Mouse (Mus musculus): ENCODE results near the gene Rab25.

Rab25 gene

DNA sequence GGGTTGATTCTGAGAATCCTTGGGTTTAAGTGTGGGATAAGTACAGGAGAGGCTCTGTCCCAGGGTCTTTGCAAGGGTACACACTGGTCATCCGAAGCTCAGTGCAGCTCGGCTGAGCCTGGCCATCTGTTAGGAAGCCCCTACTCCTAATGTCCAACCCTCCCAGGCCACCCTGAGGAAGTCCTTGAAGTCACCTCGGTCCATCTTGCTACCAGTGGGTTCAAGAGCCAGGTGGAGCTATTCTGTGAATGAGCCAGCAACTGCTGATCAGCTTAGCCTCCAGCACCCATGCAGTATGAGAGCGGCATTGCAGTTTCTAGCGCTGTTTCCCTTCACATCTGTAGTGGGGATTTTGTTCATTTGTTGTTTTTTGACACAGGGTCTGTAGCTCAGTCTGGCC is 8.0 kb downstream of the Rab25 start:
- peak; percentile 86 for DNase-seq

DNA sequence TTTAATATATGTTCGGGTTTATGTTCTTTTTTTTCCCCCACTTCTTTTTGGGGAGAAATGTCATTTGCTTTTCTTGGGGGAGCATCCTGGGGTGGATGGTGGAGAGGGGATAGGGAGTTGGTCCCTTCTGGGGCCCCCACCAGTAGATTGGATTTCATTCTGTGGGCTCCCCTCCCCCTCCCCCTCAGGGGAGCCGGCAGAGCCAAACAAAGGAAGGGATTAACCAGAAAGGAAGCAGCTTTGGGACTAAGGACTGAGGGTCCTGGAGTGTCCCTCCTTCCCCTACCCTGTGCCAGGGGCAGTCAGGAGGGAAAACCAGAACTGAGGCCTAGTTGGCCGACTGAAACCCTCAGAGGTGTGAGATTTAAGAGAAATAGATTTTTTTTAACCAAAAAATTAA is 8.7 kb downstream of the Rab25 start:
- DNase-seq = no peak

DNA sequence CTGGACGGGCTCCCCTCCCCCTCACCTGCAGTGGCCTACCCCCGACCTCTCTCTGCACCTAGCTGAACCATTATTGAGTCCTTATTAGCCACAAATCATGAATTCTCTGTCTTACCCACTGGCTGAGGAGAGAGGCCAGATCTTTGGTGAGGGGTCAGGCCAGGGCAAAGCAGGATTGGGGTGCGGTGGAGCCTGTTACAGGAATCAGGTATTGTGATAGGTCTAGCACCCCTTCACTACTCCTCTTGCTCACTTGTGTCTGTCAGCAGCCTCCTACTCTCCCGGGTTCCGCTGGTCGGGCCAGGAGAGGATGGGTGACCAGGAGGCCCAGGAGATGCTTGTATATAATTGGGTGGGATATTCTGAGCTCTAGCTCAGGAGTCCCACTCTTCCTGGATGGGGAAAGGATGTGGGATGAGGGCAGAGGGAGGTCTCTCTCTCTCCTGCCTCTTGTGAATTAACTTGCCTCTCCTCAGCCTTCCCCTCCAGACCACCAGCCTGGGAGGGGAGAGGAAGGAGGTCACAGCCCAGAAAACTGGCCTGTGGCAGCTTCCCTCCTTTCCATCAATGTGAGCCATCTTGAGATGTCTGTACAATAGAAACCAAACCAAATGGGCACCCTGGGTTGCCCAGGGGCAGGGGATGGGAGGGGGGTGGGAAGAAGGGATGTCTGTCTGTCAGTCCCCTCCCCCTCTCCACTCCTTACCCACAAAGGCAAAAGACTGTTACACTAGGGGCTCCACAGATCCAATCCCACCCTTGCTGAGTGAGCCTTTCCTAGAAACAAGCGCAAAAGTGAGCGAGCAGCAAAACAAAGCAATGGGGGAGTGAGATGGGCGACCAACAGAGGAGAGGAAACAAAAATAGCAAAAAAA is 9.6 kb downstream of the Rab25 start:
- DNase-seq = peak; percentile 90

DNA sequence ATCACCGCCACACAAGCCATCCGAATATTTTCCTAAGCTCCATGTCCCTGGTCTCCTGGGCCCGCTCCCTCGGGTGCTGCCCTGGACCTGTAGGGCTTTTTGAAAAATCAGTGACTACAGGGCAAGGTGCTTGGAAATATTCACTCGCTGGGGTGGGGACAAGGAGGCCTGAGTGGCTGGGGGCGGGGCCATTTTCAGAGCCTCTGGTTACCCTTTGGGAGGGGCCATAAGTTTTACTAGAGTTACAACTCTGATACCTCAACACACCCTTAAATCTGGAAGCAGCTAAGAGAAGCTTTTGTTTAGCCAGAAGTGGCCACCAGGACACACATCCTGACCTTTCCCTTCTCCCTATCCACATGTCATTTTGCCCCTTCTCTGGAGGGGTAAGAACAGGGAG is 11.0 kb downstream of the Rab25 start:
- no peak for DNase-seq

DNA sequence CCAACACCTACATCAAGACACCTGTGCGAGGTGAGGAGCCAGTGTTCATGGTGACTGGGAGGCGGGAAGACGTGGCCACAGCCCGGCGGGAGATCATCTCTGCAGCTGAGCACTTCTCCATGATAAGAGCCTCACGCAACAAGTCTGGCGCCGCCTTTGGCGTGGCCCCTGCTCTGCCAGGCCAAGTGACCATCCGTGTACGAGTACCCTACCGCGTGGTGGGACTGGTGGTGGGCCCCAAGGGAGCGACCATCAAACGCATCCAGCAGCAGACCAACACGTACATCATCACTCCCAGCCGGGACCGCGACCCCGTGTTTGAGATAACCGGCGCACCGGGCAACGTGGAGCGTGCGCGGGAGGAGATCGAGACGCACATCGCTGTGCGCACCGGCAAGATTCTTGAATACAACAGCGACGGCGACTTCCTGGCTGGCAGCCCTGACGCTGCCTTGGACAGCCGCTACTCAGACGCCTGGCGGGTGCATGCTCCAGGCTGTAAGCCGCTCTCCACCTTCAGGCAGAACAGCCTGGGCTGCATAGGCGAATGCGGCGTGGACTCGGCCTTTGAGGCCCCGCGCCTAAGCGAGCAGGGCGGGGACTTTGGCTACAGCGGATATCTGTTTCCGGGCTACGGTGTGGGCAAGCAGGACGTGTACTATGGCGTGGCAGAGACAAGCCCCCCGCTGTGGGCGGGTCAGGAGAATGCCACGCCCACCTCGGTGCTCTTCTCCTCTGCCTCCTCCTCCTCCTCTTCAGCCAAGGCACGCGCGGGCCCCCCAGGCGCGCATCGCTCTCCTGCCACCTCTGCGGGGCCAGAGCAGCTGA is 11.8 kb downstream of the Rab25 start:
- DNase-seq = peak; percentile 99

DNA sequence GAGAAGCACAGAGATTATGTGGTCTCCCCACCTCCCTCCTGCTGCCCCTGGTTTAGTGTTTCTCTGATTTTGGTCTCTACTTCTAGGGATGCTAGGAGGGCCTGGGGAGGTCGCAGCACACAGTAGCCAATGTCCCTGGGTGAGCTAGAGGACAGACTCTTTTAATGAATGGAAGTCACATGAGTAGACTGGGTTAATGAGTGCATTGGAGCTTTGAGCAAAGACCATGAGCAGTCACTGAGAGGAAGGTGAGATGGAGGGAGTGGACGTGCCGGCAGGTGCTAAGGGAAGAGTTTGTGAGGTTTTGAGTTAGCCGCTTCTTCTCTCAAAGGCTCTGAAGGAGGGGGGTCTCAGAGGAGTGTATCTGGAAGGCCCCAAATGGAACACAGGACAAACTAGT is 12.6 kb downstream of the Rab25 start:
- no peak for DNase-seq

DNA sequence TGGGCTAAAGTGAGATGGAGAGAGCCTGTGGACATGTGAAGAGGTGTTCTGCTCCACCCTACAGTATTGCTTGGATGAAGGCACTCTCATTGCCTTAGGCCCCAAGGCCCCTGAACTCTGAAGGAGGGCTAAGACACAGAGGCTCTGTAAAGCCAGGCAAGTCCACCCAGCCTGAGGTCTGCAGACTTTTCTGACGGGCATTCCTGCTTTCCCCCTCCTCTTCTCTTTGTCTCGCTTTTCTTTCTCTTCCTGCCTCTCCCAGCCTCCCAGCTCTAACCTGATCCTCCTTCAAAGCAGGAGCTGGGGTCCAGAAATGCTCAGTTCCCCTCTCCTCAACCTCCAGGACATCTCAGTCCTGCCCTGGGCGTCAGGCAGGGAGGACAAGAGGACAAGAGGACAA is 13.1 kb downstream of the Rab25 start:
- peak; percentile 87 for DNase-seq

DNA sequence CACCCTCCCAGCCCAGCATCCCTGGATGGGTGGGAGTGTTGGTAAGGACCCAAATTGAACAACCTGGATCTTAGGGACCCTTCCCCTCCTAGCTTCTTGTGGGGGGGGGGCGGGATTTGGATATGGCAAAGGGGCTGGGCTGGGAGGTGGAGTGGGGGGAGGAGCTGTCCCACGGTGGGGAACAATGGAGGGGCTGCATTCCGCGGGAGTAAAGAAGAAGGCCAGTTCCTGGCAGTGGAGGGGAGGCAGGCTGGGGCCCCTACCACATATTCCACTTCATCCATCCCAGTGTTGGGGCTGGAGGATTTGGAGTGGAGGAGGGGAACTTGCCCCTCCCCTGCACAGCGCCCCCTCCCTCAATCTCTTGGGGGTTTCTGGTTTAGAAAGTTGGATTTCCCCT is 14.4 kb downstream of the Rab25 start:
- peak; percentile 90 for DNase-seq

DNA sequence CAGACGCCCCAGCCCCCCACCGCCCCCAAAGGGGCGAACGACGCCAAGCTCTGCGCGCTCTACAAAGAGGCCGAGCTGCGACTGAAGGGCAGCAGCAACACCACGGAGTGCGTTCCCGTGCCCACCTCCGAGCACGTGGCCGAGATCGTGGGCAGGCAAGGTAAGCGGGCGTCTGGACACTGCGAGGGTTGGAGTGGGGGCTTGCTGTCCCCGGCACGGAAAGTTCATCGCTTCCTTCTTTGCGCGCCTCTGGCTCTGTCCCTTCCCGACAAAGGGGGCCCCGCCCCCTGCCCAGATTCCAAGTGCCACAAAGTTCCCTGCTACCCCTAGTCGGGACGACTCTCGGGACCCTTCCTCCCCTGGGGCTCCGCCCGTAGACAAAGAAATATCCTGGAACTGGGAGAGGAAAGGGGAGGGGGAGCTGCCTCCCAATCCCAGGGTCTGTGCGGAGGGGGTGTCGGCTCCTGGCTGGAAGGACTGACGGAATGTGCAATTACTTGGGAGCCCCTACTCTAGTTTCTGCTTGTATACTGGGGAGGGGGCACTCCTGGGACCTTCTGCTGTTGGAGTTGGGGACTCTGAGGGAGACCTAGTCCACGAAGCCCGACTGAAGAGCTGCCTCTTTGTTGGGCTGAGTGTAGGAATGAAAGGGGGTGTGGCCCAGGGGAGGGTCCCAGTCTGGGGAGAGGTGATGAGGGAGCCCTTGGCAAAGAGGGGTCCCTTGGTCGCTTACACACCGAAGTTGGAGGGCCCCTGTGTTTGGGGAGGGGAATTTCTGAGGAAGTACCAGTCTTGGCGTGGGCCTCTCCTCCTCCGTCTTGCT is 15.2 kb downstream of the Rab25 start:
- DNase-seq = peak; percentile 94

DNA sequence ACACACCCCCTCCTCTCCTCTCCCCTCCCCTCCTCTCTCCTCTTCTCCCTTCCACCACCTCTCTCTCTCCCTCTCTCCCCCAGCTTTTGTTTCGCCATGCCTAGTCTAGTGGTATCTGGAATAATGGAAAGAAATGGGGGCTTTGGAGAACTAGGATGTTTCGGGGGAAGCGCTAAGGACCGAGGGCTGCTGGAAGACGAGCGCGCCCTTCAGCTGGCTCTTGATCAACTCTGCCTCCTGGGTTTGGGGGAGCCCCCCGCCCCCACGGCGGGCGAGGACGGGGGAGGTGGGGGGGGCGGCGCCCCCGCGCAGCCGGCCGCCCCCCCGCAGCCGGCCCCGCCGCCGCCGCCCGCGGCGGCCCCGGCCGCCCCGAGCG is 15.8 kb downstream of the Rab25 start, which contains the start of gene Mex3a:
Gene Mex3a (plus strand): TSS at position 97 of the 376 bp plus-strand sequence.
- no peak for DNase-seq

DNA sequence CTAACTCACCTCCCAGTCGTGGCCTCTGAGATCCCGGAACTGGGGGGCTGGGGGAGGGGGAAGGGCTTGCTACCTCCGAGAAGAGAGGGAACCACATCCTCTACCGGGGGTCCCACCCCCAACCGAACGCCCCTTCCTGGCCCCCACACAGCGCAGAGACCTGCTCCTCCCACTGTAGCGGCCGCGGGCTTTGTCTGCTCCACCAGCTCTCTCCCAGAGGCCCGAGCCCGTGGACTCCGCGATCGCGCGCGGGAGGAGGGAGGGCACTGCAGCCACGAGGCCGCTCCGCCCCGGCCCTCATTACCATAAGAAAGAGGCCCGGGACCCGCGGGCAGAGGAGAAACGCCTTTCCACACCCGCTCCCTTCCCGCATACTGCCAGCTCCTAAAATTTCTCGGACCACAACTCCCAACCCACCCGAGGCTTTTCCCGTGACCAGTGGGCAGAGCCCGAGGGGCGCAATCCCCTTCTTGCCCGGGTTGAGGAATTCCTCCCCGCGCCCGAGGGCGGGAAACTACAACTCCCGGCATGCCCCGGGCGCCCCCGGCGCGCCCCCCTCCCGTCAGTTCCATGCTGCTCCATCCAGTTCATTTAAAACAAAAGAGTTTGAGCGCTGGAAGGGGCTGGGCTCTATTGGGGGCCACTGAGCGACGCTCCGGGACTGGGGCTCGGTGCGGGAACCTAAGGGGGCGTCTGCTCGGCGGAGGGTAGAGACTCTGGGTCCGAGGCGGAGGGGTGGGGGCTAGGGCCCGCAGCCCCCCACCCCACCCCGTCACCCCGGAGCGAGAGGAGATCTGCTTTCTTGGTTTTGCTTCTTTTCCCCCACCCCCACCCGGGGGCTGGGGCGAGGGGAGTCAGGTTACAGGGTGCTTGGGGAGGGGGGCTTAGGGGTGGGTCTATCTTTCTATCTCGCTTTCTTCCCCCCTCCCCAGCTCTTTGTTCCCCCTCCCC is 16.5 kb downstream of the Rab25 start:
- DNase-seq = peak; percentile 98

DNA sequence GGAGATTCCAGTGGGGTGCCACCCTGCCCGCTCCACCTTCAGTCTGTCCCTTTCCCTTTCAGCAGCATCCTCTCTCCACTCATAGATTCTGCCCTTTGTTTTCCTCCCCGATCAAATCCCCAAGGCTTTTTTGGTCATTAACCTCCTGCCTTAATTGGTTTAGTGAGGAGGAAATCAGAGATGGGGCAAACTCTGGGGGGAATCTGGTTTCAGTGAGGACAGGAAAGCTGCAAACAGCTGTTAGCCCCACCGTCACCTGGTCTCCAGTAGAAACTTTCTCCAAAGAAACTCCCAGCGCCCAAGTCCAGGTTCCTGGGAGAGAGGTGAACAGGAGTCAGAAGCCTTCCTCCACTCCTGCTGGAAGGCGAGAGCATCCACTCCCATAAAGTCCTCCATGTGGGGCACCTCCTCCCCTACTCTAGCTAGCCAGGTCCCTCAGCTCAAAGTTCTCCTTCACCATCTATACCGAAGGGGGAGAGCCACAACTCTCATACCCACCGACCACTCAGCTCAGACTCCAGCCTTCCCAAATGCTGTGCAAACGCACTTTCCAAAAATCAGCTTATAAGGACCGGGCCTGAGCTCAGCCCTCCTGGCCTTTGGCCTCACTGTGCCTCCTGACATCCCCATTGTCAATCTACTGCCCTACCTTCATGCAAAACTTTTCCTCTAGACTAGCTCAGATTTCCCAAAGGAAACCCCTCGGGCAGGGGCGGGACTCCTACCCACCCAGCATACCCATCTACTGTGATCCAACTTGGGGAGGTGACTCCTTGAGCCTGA is 17.8 kb downstream of the Rab25 start:
- DNase-seq = peak; percentile 91

DNA sequence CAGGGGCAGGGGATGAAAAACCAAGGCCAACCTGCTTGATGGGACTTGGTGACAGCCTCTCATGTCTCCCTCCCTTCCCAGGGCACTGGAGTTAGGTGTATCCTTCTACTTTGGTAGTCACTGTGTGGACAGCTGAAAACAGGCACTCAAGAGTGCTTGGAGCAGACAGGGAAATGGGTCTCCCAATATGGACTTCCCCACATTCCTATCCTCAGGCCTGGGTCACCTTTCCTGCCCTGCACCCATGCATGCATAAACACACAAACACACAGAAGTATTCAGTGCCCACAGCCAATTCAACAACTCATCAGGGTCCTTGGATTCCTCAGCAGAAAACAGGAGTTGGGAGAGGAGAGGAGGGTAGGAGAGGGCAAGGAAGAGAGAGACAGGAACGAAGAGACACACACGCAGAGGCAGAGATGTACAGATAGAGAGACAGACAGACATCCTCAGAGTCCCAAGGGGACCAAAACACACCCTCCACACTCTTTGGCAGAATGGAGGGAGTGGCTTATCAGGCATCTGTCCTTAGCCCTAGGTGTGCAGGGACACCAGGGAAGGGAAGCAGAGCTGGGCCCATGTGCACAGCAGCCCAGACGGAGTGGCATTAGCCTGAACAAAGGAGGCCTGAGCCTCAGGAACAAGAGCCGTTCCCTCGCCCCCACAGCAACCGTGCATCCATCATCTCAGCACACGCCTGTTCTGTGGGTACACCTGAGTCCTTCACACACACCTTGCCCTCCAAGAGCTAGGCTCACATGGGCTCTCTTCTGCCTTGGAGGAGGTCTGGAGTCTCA is 18.7 kb downstream of the Rab25 start:
- DNase-seq = peak; percentile 90

DNA sequence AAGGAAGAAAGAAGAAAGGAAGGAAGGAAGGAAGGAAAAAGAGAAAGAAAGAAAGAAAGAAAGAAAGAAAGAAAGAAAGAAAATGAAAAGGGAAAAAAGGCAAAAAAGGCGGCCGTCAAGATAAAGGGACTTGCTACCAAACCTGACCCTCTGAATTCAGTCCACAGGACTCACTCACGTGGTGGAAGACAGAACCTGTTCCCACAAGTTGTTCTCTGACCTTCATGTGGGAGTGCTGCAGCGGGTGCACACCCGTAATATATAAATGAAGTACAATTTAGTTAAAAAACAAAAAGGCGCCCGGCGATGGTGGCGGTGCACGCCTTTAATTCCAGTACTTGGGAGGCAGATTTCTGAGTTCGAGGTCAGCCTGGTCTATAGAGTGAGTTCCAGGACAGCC is 19.5 kb downstream of the Rab25 start:
- no peak for DNase-seq

DNA sequence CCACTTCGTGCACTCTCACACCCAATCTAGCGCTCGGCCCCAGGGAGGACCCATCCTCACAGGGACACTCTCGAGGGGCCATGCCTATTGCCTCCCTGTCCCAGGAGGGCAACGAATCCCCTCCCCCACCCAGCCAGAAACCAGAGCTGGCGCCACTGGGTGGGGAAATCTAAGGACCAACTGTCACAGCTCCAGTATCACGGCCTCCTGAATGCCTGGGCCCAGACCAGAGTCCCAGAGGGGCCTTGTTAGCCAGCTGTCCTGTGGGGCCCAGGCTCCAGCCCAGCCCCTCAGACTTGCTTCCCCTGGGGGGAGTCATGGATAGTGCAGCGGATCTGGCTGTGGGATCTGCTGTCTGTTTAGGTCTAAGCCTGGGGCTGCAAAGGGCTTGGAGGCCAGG is 20.5 kb downstream of the Rab25 start:
- peak; percentile 93 for DNase-seq

DNA sequence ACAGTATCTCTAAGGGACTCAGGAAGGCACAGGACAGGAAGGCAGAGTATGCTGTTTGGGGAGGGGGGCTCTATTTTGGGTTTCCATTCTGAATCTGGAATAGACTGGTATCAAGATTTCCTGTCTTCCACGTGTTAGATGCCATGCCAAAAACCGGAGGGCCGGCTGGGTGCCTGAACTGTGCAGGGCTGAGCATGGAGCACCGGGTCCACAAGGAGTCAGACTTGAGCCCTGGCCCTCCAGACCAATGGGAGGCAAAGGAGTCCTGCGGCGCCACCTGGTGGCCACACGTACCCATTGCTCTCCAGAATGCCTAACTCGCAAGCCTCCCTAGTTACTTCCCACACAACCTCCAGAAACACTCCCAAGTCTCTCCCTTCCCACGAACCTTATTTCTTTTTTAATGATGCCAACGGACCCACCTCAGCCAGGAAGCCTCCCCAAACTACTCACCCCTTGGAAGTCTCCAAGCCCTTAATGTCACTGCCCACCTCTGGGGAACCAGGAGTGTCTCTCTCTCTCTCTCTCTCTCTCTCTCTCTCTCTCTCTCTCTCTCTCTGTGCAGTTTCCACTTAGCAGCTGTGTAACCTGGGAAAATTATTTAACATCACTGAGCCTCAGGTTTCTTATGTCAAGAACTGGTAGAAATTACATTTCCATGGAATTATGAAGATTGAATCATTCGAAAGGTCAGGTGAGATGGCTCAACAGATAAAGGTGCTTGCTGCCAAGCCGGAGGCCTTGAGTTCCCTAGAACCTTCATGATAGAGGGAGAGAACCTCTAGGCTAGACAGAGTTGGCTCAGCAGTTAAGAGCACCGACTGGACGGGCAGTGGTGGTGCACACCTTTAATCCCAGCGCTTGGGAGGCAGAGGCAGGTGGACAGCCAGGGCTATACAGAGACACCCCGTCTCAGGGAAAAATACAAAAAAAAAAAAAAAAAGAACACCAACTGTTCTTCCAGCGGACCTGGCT is 21.7 kb downstream of the Rab25 start:
- peak; percentile 99 for DNase-seq

DNA sequence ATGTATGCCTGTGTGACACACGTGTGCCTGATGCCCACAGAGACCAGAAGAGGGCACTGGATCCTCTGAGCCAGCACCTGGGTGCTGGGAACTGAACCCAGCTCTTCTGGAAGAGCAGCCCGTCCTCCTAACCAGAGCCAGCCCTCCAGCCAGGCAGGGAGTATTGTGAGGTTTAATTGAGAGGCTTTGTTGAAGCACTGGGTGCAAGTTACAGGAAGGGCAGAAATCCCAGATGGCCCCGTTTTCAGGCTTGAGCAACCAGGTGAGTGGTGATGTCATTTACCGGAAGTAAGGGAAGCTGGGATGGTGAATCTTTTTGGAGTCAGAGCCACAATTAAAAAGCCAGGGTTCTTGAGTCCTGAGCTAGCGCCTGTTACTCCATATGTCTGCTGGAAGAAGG is 23.1 kb downstream of the Rab25 start:
- peak; percentile 91 for DNase-seq

DNA sequence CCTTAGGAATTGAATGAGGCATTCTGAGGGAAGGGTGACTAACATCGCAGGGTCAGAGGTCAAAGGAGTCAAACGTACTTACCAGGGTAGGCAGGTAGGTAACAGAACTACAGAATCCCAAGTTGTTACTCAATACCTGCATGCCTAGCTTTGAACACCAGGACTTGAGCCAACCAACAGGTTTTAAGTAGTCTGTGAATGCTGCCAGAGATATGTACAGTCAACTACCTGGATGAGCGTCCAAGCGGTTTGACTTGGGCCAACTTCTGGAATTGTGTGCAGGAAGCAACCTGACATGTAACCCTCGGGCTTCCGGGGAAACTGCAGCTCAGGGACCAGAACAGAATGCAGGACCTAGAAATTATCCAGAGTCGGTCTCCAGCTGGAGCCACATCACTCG is 25.1 kb downstream of the Rab25 start:
- DNase-seq = no peak

DNA sequence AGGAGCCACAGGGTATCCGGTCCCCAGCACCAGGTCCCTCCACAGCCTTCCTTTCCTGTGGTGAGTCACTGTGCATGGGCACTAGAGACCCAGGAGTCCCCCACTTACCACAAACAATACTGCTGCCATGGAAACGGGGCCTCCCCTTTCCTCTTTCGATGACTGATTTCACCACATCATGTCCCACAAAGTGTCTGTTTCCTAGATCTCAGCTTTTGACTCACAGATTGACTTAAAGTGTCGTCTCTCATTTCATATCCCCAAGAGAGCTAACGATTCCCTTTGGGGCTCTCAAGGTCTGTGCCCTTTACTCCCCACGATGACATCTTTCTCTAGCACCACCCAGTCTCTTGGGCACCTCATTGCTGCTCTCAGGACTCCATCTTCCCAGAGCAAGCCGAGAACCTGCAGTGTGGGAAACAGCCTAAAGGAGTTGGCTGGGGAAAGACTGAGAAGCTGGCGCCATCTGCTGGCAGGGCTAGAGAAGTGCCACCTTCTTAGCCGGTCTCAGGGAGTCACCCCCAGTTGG is 26.2 kb downstream of the Rab25 start:
- peak; percentile 96 for DNase-seq
